Mouse (Mus musculus) cerebellum, postnatal 36 days (tissue): ENCODE data around the gene Slc9a7.

Experiments
- DNase-seq, 2 experiments: peaks; one replicate each; pipeline ENCODE4 v3.0.0; 2021 to 2022; ENCODE audit warnings: mixed read lengths in 2 of 2

Gene Slc9a7

GRCm38 (mm10) chrX:20129466-20129865, 162.1 kb downstream of the Slc9a7 start:
- no peak for DNase-seq

DNA sequence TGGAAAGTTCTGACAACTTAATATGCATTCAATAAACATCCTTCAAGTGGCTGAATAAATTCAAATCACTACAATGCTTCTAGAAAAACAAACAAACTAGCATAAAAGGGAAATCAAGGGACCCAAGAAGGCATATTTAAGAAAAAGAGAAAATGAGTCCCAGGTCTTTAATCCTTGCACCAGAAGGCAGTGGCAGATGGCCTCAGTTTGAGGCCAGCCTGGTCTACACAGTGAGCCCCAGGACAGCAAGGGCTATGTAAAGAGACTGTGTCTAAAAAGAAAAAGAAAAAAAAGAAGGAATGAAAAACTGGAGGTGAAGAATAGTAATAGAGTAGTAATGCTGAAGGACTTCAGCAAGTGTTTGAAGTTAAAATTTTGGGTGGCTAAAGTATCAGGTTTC, 162.7 kb downstream of the Slc9a7 start:
- peak; percentile 17 to 44 for DNase-seq

- DNase-seq: peak; percentile 35 to 47
Measured at GRCm38 (mm10) chrX:20125481-20125880, 166.1 kb downstream of the Slc9a7 start.

DNA sequence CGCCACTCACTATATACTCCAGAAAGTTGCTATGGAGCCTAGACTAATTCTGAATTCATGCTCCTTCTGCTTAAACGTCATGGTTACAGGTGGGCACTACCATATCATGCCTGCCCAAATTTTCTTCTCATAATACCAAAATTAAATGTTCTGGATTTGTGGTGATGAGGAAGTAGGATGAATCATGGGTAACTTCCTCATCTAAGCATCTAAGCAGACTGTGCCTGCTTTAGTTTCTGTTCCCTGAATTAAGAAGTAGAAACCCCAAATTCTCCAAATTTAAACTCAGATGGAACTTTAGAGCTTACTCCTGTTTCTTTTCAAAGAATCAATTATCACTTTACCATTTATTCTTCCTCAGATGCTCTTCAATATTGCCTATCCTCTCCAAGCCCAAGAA, 173.9 kb downstream of the Slc9a7 start:
- DNase-seq: no peak

GRCm38 (mm10) chrX:20070196-20070595, 221.4 kb downstream of the Slc9a7 start:
- DNase-seq: no peak

DNA sequence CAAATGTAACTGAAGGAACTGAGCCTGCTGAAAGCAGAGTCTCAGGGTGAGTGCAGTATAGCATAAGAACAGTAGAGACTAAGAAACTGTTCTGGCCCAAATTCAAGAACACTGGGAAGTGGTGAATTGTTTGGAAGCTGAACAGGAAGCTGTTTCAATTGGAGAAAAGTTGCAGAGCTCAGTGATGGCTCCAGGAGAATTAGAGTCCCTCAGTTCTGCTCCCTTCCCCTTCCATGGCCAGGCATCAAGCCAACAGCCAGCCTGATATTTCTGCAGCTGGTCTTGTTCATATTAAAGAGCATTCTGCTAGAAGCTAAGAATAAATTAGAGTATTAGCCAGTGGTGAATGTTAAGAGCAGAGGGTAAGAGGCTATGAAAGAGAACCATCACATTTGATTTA, 225.0 kb downstream of the Slc9a7 start:
- DNase-seq: no peak

GRCm38 (mm10) chrX:20061764-20062480, 229.7 kb downstream of the Slc9a7 start:
- DNase-seq: peak; percentile 9 to 15

DNA sequence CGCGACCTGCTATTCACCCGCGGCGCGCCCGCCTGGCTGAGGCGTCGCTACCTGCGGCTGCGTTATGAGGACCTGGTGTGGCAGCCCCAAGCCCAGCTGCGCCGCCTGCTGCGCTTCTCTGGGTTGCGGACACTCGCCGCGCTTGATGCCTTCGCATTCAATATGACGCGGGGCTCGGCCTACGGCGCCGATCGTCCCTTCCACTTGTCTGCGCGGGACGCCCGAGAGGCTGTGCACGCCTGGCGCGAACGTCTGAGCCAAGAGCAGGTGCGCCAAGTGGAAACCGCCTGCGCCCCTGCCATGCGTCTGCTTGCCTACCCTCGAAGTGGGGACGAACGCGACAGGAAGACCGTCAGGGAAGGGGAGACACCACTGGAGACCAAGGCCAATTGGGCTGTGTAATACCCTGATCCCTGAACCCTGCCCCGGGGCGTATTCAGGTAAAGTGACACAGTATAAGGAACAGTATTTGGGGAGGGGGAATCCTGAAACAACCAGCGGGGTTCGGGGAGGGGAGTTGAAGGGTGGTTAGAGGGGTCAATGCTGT, 230.8 kb downstream of the Slc9a7 start:
- peak; percentile 5 to 12 for DNase-seq

DNA sequence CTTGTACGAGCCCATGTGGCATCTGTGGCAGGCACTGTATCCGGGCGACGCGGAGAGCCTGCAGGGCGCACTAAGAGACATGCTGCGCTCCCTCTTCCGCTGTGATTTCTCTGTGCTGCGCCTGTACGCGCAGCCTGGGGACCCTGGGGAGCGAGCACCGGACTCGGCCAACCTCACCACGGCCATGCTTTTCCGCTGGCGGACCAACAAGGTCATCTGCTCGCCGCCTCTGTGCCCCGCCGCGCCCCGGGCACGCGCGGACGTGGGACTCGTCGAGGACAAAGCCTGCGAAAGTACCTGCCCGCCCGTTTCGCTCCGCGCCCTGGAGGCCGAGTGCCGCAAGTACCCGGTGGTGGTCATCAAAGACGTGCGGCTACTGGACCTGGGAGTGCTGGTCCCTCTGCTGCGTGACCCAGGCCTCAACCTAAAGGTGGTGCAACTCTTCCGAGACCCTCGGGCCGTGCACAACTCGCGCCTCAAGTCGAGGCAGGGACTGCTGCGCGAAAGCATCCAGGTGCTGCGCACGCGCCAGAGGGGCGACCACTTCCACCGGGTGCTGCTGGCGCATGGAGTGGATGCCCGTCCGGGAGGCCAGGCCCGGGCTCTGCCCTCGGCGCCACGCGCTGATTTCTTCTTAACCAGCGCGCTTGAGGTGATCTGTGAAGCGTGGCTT, 231.4 kb downstream of the Slc9a7 start:
- peak; percentile 6 to 14 for DNase-seq

DNA sequence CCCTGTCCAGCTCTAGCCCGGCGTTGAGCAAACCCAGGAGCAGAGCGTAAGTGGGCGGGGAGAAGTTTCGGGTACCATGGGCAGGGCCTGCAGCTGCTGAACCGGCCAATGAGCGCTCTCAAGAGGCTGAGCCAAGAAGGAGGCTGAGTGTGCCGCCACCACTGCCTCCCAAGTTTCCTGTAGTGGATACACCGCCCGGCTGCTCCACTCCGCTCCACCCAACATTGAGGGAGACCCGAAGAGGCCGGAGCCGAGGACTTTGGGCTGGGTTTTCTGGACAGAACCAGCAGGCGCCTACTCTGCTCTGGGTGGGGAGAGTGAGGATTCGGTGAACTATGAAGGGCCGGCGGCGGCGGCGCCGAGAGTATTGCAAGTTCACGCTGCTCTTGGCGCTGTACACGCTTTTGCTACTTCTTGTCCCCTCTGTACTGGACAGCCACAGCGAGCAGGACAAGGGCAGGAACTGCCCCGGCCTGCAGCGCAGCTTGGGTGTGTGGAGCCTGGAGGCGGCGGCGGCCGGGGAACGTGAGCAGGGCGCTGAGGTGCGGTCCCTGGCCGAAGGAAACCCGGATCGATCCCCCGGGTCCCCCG, 232.1 kb downstream of the Slc9a7 start, which contains the start of gene Chst7:
Gene Chst7 (plus strand): TSS at position 180 of the 591 bp plus-strand sequence.
- peak; percentile 13 to 22 for DNase-seq
